Mouse (Mus musculus): Measurements from ENCODE around the gene Atp11c. TPM values are rescaled to one million over a fixed set of nuclear protein-coding genes. Genes with fewer than 3 reads are reported as not detected.

The Atp11c gene
- polyA plus RNA-seq, 1 experiment, result 5.4 TPM

DNA sequence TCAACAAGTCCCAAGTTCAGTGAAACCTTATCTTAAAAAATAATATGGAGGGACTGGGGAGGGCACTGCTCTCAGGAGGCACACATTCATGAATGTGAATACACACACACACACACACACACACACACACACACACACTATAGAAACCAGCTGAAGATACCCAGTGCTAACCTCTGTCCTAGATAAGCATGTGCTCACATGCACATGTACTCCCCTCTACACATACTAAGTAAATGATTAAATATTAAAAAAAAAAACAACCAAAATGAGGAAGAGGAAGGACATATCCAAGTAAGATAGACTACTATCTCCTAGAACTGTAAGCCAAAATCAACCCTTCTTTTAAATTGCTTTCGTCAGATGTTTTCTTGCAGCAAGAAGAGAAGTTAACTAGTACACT, 205.6 kb downstream of the Atp11c start:
- DNase-seq (ENCODE audit: low read depth), result no peak

DNA sequence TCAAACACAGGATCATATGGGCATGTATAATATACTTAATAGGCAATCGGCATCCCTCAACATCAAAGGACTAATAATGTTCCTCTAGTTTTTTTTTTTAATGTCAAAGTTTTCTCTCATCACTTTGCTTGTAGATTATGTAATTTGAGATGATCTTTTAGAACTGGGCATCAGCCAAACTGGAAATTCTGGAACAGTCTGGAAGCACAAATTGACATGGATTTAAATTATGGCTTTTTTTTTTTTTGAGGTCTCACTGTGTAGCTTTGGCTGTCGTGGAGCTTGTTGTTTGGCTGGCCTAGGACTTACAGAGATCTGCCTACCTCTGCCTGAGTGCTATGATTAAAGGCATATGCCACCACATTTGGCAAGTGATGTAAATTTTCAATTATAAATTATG, 210.8 kb downstream of the Atp11c start:
- no peak for DNase-seq (ENCODE audit: low read depth)

DNA sequence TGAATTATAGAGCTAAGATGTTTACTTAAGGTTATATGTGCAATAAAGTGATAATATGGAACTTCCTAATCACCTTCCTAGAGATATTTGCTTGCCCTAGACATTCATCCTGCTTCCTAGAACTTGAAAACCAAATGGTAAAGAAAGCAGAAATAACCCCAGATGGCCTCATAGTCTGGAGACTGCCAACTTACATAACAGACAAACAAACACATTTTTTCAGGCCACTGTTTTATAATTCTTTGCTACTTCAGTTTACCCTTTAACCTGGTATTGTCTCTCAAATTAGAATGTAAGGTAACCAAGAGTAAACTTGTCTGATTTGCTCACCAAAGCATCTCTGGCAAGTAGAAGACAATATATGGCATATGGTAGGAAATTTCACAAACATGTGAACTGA, 212.1 kb downstream of the Atp11c start:
- DNase-seq (ENCODE audit: low read depth), result no peak

DNA sequence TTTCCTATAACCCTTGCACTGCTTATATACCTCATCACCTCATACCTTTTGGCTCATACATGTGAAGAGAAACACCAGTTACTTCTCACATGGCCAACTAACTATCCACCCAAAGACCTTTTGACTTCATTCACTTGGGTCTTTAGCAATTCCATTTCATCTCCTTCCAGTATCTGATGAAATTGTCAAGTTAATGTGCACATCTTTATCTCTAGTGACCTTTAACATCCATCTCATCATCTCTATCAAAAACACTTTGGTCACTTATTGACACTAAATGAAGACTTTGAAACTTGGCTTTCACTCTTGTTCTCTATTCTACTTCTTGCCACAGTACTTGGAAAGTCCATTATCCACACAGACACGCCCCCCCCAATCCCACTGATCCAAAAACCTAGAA, 243.8 kb downstream of the Atp11c start:
- no peak for DNase-seq (ENCODE audit: low read depth)

DNA sequence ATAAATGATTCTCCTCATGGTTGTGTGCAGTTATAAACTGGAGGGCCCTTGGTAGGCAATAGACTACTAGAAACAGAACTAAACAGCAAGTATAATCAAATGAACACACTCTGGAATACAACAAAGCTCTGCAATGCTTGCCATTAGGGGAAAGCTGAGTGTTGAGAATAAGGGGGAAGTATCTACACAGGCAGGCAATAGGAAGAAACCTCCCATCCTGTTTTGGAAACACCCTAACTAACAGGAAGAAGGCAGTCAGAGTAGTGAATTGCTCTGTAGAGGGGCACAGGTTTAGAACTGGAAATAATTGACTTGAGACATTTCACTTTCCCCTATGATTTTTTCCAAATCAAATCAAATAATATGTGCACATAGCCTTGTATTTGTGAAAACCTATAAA, 247.1 kb downstream of the Atp11c start:
- DNase-seq (ENCODE audit: low read depth), result no peak

GRCm38 (mm10) chrX:60344991-60345390, 247.5 kb downstream of the Atp11c start:
- no peak for DNase-seq (ENCODE audit: low read depth)

DNA sequence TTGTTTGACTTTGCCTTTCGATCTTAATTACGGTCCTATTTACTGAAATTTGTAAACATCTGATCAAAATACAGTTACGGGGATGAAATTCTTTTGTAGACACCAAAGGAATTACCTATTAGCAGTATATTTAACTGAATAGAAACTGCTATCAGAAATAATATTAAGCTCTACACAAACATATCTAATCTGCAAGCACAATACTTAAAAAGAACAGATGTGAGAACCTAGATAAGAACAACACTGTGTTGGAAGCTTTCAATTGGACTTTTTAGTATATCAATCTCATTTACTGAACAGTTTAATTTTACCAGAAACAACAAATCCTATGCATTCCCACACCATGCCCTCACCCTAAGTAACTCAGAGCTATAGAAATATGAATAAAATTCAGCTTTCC, 262.8 kb downstream of the Atp11c start:
- DNase-seq (ENCODE audit: low read depth), result no peak

- no peak for DNase-seq (ENCODE audit: low read depth)
Measured at GRCm38 (mm10) chrX:60321321-60321720, 271.2 kb downstream of the Atp11c start.

GRCm38 (mm10) chrX:60317661-60318060, 274.8 kb downstream of the Atp11c start:
- no peak for DNase-seq (ENCODE audit: low read depth)

DNA sequence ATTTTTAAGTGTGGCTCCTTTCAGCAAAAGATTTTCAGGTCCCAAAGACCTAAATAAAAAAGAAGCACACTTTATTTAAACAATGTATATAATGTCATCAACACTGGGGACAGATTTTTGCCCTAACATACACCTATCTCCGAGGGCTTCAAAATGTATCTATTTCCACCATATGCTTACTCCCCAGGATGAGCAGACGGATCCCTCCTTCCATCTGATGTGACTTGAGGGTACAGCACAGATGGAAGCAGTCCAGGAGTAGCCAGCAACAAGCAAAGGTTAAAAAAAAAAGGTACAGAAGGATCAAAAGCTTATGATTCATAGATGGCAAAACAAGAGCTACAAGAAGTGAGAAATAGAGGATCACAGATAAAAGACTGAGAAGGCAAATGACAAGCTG, 300.2 kb downstream of the Atp11c start:
- no peak for DNase-seq (ENCODE audit: low read depth)

DNA sequence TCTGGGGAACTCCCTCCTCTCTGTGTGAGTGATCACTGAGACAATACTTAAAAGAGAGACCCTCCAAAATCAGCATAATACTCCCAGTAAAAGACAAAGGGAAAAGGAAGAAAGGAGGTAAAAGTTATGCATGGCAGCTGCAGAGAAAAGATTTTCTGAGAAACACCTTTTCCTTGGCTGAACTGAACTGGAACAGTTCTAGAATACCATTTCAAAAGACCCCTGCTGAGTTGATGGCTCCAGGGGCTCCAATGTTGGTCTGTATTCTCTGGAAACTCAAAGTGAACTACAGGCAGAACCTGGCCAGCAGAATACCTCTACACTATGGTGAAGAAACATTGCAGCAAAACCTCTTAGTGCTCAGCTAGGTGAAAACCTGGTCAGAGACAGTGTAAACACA, 337.2 kb downstream of the Atp11c start:
- DNase-seq (ENCODE audit: low read depth), result no peak

DNA sequence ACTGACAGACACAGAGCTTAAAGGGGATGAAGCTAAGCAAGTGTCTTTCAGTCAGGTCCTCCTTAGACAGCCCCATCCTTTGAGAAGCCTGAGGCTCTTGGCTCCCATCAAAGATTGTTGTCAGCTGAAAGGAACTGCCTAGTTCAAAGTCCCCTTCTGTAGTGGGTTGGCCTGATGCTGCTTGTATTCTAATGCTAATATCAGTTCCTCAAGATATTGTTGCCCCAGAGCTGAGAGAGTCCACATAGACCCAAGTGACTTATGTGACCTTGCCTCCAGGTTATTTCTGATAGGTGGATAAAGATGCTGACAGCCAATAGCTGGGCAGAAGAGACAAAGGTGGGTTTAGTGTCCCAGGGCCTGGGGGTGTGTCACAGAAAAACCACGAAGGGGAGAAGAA, 404.8 kb downstream of the Atp11c start:
- no peak for DNase-seq (ENCODE audit: low read depth)

- no peak for DNase-seq (ENCODE audit: low read depth)
Measured at GRCm38 (mm10) chrX:60182611-60183010, 409.9 kb downstream of the Atp11c start.

DNA sequence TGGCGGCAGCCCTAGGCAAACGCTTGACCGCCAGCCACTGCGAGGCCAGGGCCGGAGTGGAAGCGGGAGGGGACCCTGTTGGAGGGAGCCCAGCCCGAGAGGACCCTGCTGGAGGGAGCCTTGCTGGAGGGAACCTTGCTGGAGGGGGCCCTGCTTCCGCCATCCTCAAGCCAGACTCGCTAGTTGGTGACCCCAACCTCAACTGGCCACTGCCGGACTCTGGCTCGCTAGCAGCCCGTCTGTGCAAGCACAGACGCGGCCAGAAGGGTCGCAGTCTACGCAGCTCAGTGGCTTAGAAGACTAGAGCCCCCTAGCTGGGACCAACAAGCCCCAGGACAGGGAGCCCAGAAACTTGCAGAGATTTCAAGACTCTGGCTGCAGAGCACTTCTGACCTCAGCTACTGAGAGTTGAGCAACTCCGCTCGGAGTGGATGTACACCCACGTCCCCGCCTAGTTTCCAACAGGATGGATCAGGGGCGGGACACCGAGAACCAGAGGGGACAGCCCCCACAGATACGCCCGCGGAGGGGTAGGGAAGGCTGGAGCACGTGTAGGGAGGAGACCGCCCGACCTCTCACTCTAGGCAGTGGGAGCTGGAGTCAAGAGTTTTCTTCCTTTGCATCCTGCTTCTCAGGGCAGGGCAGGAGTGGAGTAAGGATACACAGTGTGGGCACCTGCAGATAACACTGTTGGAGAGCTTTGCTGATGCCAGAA, 413.6 kb downstream of the Atp11c start, which contains the start of gene Mcf2:
Gene Mcf2, minus strand, starts transcription at position 346 of the 715 bp plus-strand sequence.
- DNase-seq (ENCODE audit: low read depth), result no peak

DNA sequence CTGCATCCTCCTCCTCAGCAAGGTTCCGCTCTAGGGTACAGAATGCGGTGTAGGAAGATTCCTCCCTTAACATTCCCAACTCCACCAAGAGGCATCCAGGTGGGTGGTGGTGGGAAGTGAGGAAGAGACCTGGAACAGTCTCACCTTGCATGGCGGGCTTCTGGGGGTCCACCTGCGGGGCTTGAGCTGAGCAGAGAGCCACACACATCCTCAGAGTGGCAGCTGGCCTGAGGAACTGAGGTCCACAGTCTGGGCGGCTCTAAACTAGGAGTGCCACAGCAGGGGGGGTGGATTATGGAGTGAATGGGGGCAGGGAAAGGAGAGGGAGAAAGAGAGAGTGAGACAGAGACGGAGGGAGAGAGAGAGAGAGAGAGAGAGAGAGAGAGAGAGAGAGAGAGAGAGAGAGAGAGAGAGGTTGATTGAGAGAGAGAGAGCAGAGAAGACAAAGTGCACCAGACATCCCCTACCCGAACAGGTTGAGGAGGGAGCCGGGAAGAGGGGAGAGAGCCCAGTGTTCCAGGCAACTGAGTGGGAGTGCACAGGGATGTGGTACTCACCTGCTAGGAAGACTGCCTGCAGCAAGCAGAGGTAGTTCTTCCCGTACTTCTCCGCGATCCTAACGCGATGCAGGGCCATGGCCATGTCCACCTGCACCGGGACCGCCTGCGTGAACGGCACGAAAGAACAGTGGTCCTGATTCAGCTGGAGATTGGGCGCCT, 414.3 kb downstream of the Atp11c start:
- DNase-seq (ENCODE audit: low read depth), result no peak

Other genes with a start within 250 kb of the Atp11c start
- not detected in 2 replicates for gene Gm7073, start 53.4 kb downstream of the Atp11c start, polyA plus RNA-seq (2012; rRNA removed)